Mouse (Mus musculus) cerebellum, adult 2 months (tissue): ENCODE results near the gene Raf1.

ENCODE experiments used
- CTCF ChIP-seq: fragments of 200-500 bp; IDR thresholded peaks from 2 replicates; pipeline ENCODE4 v1.5.1; 2011; ENCODE audit warnings: low read depth, mild to moderate bottlenecking, control low read depth, low read length, moderate library complexity, borderline replicate concordance; ENCODE audit not compliant: insufficient read depth
- POLR2A ChIP-seq: fragments of 200-500 bp; IDR thresholded peaks from 2 replicates; pipeline ENCODE4 v1.6.1; 2011; ENCODE audit warnings: low read length, control low read depth, borderline replicate concordance; ENCODE audit not compliant: insufficient read depth

DNA sequence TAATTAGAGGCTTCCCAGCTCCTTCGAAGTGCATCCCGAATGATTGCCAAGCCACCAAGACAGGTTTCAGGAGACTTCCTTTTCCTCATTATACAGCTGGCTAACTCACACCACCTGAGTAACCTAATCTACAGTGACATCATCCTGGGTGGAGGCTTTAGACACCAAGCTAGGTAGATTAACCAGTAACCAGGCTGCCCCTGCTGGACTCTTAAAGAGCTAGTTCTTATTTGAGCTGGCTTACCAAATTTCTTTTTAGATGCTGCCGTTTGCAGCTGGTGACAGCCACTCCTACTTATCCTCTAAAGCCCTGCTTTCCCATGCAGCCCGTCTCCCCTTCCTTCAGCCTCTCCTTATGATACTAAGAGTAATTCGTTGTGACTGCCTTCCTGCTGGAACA lies 84.0 kb downstream of the Raf1 start, which contains the start of gene Mkrn2os:
- TF ChIP-seq CTCF (no peak), POLR2A (no peak)
